Mouse (Mus musculus) thymus, postnatal 0 days (tissue): Measurements from ENCODE around the gene Vmn1r55. TPM values are rescaled to one million over a fixed set of nuclear protein-coding genes. Genes with fewer than 3 reads are reported as not detected.
"Not testable (repeated sequence)": the region's sequence is repeated elsewhere in the genome, so short reads cannot be mapped to it uniquely, and the experiment has no call there.

Experiments
- DNase-seq: peaks from one replicate; pipeline ENCODE4 v3.0.0-alpha.2; 2015; ENCODE audit warnings: low spot score
- microRNA-seq: library from miRNA; unstranded; fragments of <30 nt; microRNA quantifications from one replicate; pipeline ENCODE4, GENCODE M21; 2016; ENCODE audit warnings: borderline number of aligned reads
- polyA plus RNA-seq: library from polyadenylated mRNA; unstranded; fragments of >200 nt; fragmentation: Nextera tagmentation; extraction: Ambion mirVana; gene quantifications from 2 replicates; pipeline ENCODE4 v1.2.1, GENCODE M21; 2015

Gene Vmn1r55
- polyA plus RNA-seq, 1 experiment from 2014 or later, result not detected

DNA sequence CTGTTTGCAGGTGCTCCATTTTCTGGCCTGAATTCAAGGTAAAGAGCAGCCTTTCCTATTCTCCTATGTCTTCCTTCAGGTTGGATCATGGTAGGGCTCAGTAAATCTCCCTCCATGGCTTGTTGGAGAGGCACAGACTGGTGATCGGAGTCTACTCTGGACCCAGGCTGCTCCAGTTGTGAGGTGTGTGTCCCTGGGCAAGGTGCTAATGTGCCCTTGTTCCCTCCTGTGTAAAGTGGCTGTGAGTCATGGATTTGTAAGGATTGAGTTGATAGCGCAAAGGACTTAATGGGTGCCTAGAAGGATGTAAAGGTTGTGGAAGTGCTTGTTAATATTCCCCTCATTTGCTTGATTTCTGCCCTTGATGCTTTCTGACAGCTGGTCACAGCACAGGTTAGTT, 67.5 kb downstream of the Vmn1r55 start:
- no peak for DNase-seq

- no peak for DNase-seq
Measured at GRCm38 (mm10) chr7:5081241-5081640, 68.2 kb downstream of the Vmn1r55 start.

GRCm38 (mm10) chr7:5080815-5081214, 68.7 kb downstream of the Vmn1r55 start:
- DNase-seq, result no peak

- DNase-seq, result peak; percentile 98
Measured at GRCm38 (mm10) chr7:5080010-5080751, 69.3 kb downstream of the Vmn1r55 start, which contains the start of gene Epn1. Epn1 (plus strand) TSS chr7:5080235.

DNA sequence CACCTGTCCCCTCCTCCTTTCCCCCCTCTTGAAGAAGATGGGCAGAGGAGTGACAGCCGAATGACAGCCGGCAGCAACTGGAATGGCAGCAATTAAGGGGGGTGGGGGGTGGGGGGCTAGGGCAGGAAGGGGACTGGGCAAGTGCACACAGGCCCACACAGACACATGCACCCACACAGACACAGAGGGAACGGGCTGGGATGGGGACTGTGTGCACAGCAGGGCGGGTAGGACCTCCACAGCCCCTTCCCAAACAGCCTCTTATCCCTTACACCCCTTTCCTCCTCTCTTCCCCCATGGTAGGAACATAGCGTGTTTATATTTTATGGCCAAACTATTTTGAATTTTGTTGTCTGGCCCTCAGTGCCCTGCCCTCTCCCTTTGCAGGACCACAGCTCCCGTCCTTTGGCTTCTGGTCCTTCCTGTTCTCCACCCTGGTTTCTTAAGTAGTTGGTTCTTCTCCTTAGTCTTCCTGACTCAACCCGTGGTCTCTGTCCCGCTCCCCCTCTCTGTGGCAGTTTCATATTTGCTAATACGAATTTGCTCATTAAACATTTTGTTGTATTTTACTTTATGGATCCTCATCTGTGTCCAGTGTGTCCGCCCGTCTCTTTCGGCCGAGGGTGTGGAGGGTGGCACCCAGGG, 70.0 kb downstream of the Vmn1r55 start:
- DNase-seq, result not testable (repeated sequence)

Small RNA genes lying within 50 kb of the gene (microRNA-seq; reads per million reads assigned to microRNA genes)
- not detected for gene Gm26217

Other genes starting within 250 kb of the Vmn1r55 start
- 0.10 TPM in 2 replicates for gene Gm36210, start 243.2 kb downstream of the Vmn1r55 start, polyA plus RNA-seq
- gene Zfp628, start 234.5 kb downstream of the Vmn1r55 start, polyA plus RNA-seq, result 2.7 and 3.1 TPM in 2 replicates
- 0.22 and 0.60 TPM in 2 replicates for gene Nat14, start 227.6 kb downstream of the Vmn1r55 start, polyA plus RNA-seq
- gene Ssc5d, start 223.9 kb downstream of the Vmn1r55 start, polyA plus RNA-seq, result 0.07 and 0.19 TPM in 2 replicates
- gene Sbk2, start 185.3 kb downstream of the Vmn1r55 start, polyA plus RNA-seq, result 0.09 and 0.21 TPM in 2 replicates
- not detected in 2 replicates for gene Sbk3, start 178.5 kb downstream of the Vmn1r55 start, polyA plus RNA-seq
- 18.7 and 22.3 TPM in 2 replicates for gene Zfp579, start 153.5 kb downstream of the Vmn1r55 start, polyA plus RNA-seq
- gene Zfp524, start 135.3 kb downstream of the Vmn1r55 start, polyA plus RNA-seq, result 14.9 and 18.2 TPM in 2 replicates
- 32.3 and 33.5 TPM in 2 replicates for gene Fiz1, start 135.0 kb downstream of the Vmn1r55 start, polyA plus RNA-seq
- 2.9 and 5.4 TPM in 2 replicates for gene Gm44973, start 134.2 kb downstream of the Vmn1r55 start, polyA plus RNA-seq
- 5.1 and 5.9 TPM in 2 replicates for gene Zfp865, start 129.3 kb downstream of the Vmn1r55 start, polyA plus RNA-seq
- 0.27 TPM in 1 of 2 replicates, not detected in the other for gene Ccdc106, start 129.1 kb downstream of the Vmn1r55 start, polyA plus RNA-seq
- not detected in 2 replicates for gene 4632433K11Rik, start 115.6 kb downstream of the Vmn1r55 start, polyA plus RNA-seq
- 3.8 and 4.4 TPM in 2 replicates for gene Zfp784, start 111.2 kb downstream of the Vmn1r55 start, polyA plus RNA-seq
- gene Zfp580, start 98.1 kb downstream of the Vmn1r55 start, polyA plus RNA-seq, result 15.2 and 15.4 TPM in 2 replicates
- 131 and 138 TPM in 2 replicates for gene U2af2, start 87.5 kb downstream of the Vmn1r55 start, polyA plus RNA-seq
- gene Epn1, start 69.4 kb downstream of the Vmn1r55 start, polyA plus RNA-seq, result 42.6 and 44.8 TPM in 2 replicates
- gene Rfpl4, start 32.7 kb downstream of the Vmn1r55 start, polyA plus RNA-seq, result not detected in 2 replicates
- 0.13 and 0.40 TPM in 2 replicates for gene Rasl2-9, start 23.7 kb downstream of the Vmn1r55 start, polyA plus RNA-seq
- not detected in 2 replicates for gene Vmn1r56, start 47.1 kb upstream of the Vmn1r55 start, polyA plus RNA-seq
- not detected in 2 replicates for gene Vmn1r57, start 68.8 kb upstream of the Vmn1r55 start, polyA plus RNA-seq
- gene Gm5065, start 200.9 kb upstream of the Vmn1r55 start, polyA plus RNA-seq, result not detected in 2 replicates
- gene Nlrp2, start 201.4 kb upstream of the Vmn1r55 start, polyA plus RNA-seq, result not detected in 2 replicates